Mouse (Mus musculus): ENCODE measurements around the gene Pcgf2. TPM values are rescaled to one million over a fixed set of nuclear protein-coding genes. Genes with fewer than 3 reads are reported as not detected.
"Not testable (repeated sequence)": the region's sequence is repeated elsewhere in the genome, so short reads cannot be mapped to it uniquely, and the experiment has no call there.

Pcgf2 gene
- 10 to 100 TPM; 21.4 to 21.7 TPM for total RNA-seq (2021)

DNA sequence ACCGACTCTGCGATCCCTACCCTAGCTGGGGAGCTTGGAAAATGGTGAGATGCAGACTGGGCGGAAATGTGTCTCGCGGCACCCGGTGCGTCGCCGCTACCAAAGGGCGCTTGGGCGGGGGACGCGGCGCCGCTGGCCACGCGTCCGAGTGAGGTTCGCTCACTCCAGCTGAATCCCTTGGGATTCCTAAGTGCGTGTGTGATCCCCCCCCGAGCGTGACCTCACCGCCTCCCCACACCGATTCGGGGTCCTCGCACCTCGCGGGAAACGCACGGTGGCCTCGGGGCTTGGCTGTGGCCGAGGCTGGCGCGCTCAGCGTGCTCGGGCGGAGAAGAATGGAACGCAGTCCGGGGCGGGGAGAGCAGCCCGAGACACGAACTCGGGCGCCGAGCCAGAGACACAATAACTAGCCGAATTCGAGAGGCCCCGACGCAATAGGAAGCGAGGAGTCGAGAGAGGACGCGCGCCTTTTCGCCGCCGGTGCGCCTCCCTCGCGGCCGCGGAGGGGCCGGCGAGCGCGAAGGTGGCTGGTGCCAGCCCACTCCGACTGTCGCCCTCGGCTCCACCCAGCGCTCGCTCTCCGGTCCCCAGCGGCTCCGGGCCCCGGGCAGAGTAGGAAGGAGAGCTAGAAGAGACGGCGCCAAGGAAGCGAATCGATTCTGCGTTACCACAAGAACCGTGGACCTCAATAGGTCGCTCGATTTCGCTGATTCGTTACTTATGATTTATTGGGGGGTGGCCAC, at the start of gene Pcgf2:
Pcgf2 (minus strand) TSS at position 495 of the 743 bp plus-strand sequence.
- DNase-seq, result peak; percentile 88 to 91
- intact Hi-C loops (cut with DNase I), result loop anchor here (5.0 kb wide), 1 partner anchor 182 kb away; the partner anchor contains the start of gene Fbxo47

GRCm38 (mm10) chr11:97748496-97748895, 48.2 kb upstream of the Pcgf2 start:
- DNase-seq, result no peak
- intact Hi-C loops (cut with DNase I), result no loop called here

DNA sequence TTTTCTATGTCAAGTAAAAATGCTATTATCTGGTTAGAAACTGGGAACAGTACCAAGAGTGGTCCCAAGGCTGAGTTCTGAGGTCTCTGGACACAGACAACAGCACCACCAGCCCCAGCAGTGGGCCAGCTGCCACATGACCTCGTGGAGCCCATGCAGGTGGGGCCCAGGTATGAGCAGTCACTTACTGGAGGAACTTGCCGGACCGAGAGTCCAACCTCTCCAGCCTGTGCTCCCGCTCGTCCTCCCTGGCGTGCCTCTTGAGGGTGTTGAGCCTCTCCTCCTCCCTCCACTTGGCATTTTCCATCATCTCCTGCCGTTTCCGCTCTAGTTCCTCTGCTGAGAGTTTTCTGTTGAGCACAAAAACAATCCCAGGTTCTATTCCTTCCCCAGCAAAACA, 47.5 kb upstream of the Pcgf2 start:
- DNase-seq, result peak; percentile 23 to 26
- intact Hi-C loops (cut with DNase I), result no loop called here

GRCm38 (mm10) chr11:97745331-97745721, 45.0 kb upstream of the Pcgf2 start:
- intact Hi-C loops (cut with DNase I), result no loop called here

DNA sequence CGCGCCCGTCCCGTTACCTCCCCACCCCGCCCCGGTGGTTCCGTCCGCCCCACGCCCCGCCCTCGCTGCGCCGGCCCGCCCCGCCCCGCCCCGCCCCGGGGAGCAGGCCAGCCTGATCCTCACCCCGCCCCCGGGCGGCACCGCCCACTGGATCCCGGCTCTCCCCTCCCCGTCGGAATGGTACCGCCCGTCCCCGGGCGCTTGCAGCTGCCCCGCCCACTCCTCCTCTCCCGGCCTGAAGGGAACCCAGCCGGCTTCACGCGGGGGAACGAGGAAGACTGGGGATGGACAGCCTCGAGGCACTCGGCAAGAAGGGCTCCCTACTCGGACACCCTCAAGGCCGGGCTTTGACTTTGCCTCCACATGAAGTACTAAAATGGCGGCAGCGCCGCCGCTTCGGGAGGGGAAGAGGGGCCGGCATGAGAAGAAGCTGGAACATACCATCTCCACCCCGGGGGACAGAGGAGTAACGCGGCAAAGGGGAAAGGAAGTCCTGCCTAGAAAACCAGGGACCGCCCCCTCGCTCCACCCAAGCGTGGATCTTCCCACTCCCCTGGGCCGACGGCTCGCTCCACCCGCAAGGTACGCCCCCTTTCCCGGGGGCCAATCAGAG, 44.5 kb upstream of the Pcgf2 start:
- intact Hi-C loops (cut with DNase I), result loop anchor here (1.0 kb wide), 1 partner anchor 42 kb away; the partner anchor contains the start of gene Psmb3

More at GRCm38 (mm10) chr11:97745331-97745721, 45.0 kb upstream of the Pcgf2 start:
- no peak for DNase-seq

GRCm38 (mm10) chr11:97744063-97744717, 43.9 kb upstream of the Pcgf2 start, which contains the start of gene Pip4k2b:
TSS of gene Pip4k2b (minus strand) at chr11:97744704.
- no peak for DNase-seq
- intact Hi-C loops (cut with DNase I), result loop anchor here (1.0 kb wide), 1 partner anchor 41 kb away; the partner anchor contains the start of gene Psmb3

More for the DNA sequence above, 44.5 kb upstream of the Pcgf2 start:
- peak; percentile 98 to 99 for DNase-seq

- no peak for DNase-seq
These were observed 43.1 kb upstream of the Pcgf2 start for GRCm38 (mm10) chr11:97743423-97743822.

GRCm38 (mm10) chr11:97742591-97742990, 42.3 kb upstream of the Pcgf2 start:
- no peak for DNase-seq
- intact Hi-C loops (cut with DNase I), result no loop called here

More at GRCm38 (mm10) chr11:97743423-97743822, 43.1 kb upstream of the Pcgf2 start:
- intact Hi-C loops (cut with DNase I), result no loop called here

DNA sequence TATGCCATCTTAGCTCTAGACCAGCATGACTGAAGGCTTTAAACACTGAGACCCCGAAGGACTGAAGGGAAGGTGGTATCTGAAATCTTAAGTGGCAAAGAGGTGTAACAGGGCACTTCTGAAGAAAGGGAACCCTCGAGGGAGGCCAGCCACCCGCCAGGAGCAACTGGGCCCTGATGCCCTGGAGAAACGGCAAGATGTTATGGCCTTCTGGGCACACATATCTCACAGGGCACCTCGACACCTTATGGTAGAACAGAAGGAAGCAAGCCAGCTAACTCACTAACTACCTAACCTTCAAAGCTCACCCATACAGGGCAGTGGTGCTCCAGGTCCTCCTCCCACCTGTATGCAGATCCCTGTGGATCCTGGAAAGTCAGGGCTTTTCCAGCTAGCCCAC, 41.9 kb upstream of the Pcgf2 start:
- intact Hi-C loops (cut with DNase I), result no loop called here
- no peak for DNase-seq

DNA sequence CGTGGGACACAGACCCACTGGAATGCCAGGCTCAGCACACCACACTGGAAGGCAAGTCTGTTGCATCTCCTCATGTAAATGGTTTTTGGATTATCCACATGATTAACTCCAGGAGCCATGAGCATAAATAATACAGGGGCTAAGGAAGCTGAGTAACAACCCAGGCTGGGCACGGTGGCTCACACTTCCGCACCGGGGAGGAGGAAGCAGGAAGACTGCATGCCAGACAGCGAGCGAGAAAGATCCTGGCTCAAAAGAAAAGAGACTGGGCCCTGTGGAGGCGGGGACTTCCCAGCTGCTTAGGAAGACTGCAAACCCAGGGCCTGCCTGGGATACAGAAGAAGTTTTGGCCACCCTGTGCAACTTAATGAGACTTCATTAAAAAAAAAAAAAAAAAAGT, 39.9 kb upstream of the Pcgf2 start:
- peak; percentile 46 to 49 for DNase-seq

GRCm38 (mm10) chr11:97739155-97739554, 38.9 kb upstream of the Pcgf2 start:
- intact Hi-C loops (cut with DNase I), result no loop called here
- DNase-seq, result no peak

More for the DNA sequence above, 39.9 kb upstream of the Pcgf2 start:
- intact Hi-C loops (cut with DNase I), result no loop called here

GRCm38 (mm10) chr11:97738703-97739102, 38.4 kb upstream of the Pcgf2 start:
- intact Hi-C loops (cut with DNase I), result no loop called here
- no peak for DNase-seq

DNA sequence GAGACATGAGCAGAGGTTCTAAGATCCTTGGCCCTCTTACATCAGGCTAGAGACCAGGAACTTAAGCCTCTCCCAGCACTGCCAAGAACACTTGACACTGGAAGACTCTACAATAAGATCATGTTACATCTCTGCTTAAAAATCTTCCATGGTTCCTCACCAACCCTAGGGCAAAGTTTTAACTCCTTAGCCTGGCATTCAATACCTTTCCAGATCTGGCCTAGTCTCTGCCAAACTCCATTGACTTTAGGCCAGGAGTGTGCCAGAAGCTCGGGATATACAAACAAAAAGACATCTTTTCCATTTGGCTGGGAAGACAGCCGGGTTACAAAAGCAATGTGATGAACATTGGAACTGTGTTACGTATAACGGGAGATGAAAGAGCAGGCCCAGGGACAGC, 37.3 kb upstream of the Pcgf2 start:
- no peak for DNase-seq
- intact Hi-C loops (cut with DNase I), result no loop called here

- intact Hi-C loops (cut with DNase I), result no loop called here
- no peak for DNase-seq
These were observed 36.3 kb upstream of the Pcgf2 start for GRCm38 (mm10) chr11:97736645-97737044.

DNA sequence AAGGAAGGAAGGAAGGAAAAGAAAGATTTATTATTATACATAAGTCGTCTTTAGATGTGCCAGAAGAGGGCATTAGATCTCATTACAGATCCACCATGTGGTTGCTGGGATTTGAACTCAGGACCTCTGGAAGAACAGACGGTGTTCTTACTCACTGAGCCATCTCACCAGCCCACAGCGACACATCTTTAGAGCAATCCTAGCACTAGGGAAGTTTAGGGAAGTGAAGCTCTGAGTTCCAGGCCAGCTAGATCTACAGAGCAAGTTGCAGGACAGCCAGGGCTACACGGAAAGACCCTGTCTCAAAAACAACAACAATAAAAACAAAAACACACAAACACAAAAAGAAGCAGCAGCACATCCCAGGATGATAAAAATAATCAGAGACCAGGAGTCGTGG, 34.5 kb upstream of the Pcgf2 start:
- DNase-seq; intact Hi-C loops (cut with DNase I): not testable (repeated sequence)

DNA sequence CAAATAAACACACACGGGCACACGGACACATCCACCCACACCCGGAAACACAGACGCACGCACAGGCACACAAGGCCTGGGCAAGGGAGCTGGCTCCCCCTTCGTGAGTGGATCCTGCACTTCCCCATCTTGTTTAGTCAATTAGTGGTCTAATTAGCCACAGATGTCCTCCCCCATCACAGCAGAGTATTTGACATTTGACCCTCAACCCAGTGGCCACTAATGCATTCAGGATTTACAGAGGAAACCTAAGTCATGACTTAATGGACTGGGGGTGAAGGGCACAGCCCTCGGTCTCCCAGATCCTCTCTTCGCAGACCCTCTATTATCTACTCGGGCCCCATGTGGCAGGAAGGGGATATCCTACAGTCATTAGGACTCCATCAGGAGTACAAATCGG, 33.4 kb upstream of the Pcgf2 start:
- intact Hi-C loops (cut with DNase I), result no loop called here
- no peak for DNase-seq

- intact Hi-C loops (cut with DNase I), result no loop called here
- DNase-seq, result no peak
These were observed 28.4 kb upstream of the Pcgf2 start for GRCm38 (mm10) chr11:97728730-97729129.

- DNase-seq, result no peak
- intact Hi-C loops (cut with DNase I), result no loop called here
These were observed 28.0 kb upstream of the Pcgf2 start for GRCm38 (mm10) chr11:97728311-97728710.

- DNase-seq, result no peak
- intact Hi-C loops (cut with DNase I), result no loop called here
These were observed 23.4 kb upstream of the Pcgf2 start for GRCm38 (mm10) chr11:97723709-97724108.

DNA sequence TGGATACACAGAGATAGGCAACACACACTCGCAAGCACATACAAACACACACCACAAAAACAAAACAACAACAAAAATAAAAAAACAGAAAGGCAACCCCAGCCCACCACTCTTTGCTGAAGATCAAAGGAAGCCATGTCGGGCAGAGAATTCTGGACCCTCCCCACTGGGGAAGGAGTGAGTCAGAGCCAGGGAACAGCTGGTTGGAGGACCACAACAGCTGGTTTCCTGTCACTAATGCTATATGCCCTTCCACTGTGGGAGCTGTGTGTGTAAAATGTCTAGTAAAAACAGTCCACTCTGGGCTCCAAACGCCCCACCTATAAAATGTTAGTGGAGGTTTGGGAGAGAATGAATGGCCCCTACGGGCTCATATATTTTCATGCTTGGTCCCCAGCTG, 21.0 kb upstream of the Pcgf2 start:
- intact Hi-C loops (cut with DNase I), result no loop called here

DNA sequence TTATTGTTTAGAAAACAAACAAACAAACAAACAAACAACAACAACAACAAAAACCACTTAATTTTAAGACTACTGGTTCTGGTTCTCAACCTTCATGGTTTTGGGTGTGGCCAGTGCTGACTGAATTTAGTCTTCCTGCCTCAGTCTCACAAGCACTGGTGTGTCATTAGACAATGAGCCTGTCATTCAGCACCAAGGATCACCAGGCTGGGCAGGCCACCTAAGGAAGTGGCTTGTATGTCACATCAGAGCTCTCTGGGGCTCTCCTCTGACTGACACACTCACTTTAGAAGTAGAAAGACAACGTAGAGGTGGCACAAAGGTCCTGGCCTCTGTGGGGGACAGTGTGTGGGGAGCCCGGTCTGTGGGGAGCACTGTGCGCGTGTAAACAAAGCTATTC, 18.7 kb upstream of the Pcgf2 start:
- intact Hi-C loops (cut with DNase I), result no loop called here
- no peak for DNase-seq

More for the DNA sequence above, 21.0 kb upstream of the Pcgf2 start:
- DNase-seq, result no peak

Measured in heart, postnatal 10 days (tissue).